Mouse (Mus musculus): ENCODE measurements at regions not wholly inside any gene's neighbourhood (a gene's known extent, or its start where the extent isn't known, plus 50 kb on each side); places are given as distances from the start of the nearest gene placed in this dataset.

- TF ChIP-seq CTCF (IDR thresholded peaks at IDR 0.05; ENCODE audit: low read depth) (no peak), EP300 (IDR thresholded peaks at IDR 0.05; ENCODE audit: low read depth) (no peak)
These were observed 236.3 kb downstream of the Rab11fip2 start for GRCm38 (mm10) chr19:59707106-59707505.

Data from liver, postnatal 0 days (tissue).